Mouse (Mus musculus) adrenal gland, postnatal 14 days (tissue): ENCODE results near the gene Rhoc. TPM values are rescaled to one million over a fixed set of nuclear protein-coding genes. Genes with fewer than 3 reads are reported as not detected.
"Not testable (repeated sequence)": the region's sequence is repeated elsewhere in the genome, so short reads cannot be mapped to it uniquely, and the experiment has no call there.

Experiments used
- DNase-seq: peaks from one replicate; pipeline ENCODE4 v3.0.0; 2021; ENCODE audit warnings: mixed read lengths
- total RNA-seq: library from RNA; stranded (reverse); gene quantifications from 2 replicates; pipeline ENCODE4 v1.2.3, GENCODE M21; 2021

The Rhoc gene
- total RNA-seq, 1 experiment from 2014 or later: 141 TPM

DNA sequence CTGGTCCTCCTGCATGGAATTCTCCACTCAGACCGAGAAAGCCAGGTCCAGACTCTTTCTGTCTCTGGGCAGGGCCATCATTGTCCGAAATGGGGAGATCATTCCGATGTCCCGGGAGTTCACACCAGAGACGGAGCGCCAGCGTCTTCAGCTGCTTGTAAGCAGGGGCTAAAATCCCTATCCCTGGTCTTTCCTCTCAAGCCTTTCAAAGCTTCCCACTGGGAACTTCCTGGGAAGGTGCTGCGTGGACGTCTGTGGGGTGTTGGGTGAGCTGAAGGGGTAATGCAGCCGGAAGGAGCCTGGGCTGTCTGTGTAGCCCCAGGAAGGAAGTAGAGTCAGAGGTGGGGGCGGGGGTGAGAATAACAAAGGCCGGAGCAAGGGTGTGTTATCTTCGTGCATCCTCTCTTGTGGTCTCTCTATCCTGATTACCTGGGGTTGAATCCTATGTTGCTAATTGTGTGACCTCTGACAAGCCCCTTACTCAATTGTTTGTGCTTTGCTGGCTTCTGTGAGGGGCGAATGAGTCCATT is 4.1 kb upstream of the Rhoc start:
- no peak for DNase-seq

DNA sequence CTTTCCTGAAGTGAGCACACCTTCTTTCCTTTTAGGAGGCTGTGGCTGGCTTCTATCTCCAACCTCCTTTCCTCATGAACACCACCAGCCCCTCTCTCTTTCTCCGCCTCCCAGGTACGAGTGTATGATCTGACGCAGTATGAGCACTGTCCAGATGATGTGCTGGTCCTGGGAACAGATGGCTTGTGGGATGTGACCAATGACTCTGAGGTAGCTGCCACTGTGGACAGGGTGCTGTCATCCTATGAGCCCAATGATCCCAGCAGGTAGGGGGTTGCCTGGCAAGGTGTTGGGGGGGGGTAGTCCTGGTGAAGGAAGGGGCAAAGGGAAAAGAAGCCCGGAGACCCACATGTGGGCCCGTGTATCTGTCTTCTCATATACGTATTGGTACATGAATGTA is 2.9 kb upstream of the Rhoc start:
- DNase-seq: no peak

DNA sequence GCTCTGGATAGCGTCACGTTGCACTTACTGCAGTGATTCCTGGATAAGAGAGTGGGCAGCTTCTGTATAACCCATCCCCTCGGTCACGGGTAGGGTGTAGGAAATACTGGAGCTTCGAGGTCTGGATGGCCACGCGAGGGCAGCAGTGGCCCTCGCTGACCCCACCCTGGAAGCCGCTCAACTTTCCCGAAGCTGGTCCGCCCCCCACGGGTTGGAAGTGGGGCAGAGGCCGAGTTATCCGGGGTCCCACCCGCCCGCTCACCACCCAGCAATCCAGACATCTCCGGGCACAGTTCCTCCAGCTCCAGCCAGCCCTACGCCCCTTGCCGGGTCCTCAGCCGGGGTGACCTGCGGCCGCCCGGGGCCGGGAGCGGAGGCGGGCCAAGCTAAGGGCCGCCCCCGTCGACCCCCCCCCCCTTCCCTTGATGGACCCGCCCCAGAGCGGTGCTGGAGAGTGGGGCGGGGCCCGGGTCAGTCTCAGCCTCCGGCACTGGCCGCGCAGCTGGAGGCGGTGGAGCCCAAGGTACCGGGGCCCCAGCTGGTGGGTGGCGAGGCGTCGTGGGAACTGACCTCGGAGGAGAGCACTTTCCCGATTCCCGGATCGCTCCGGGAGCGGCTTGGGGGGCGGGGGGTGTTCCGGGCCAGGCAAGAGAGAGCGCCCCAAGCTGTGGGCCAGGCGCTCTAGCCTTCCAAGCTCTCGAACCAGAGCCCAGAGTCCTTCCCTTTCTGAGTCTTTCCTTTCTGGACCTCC is 561 bp downstream of the Rhoc start:
- peak; percentile 91 for DNase-seq

DNA sequence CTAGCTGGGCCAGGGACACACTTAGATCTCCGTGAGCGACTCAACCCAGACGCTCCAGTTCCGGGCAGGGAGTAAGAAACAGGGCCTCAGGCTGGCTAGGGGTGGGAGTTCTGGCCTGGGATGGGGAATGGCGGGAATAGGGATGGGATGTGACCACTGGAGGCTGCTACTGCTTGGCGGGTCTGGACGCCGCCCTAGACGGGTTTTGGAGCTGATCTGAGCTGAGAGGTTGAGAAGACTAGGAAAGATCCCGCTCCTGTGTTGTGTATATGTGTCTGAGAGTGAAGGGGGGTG is 1.1 kb downstream of the Rhoc start:
- no peak for DNase-seq

DNA sequence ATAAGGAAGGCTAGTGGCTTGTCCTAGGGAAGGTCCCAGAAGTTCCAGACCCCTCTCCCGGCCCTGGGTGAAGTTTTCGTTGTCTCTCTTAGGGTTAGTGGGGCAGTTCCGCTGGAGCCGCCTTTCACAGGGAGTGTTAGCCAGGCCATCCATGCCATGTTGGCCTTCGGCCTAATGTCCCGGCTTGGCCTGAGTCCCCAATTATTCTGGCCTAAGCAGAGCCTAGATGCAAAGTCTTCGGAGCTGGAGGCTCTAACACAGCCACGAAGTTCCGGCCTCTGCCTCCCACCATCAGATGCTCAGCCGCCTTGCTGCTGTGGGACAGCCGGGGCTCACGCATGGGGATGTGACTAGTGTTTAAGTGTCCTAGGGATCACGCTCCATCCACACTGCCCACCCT is 1.6 kb downstream of the Rhoc start:
- DNase-seq: peak; percentile 74

DNA sequence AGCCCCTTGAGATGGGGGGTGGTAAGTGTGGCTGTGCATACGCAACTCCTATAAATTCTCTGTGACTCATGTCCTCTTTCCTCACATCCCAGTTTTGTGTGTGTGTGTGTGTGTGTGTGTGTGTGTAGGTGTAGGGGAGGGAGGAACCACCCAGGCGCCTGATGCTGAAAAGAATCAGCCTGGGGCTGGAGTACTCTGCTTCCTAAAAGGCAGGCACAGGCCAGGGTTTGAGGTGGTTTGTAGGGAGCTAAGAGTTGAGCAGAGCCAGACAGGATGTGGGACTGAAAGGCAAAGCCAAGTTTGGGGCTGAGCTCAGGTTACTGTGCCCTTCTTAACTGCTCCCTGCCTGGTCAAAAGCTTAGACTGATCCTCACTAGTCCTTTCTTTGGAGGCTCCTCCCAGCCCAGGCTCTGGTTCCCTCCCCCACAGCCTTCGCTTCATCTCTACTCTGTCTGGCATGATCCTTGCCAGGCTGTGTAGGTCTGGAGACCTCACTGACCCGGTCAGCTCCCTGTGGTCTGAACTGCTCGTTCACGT is 2.3 kb downstream of the Rhoc start:
- DNase-seq: peak; percentile 62

DNA sequence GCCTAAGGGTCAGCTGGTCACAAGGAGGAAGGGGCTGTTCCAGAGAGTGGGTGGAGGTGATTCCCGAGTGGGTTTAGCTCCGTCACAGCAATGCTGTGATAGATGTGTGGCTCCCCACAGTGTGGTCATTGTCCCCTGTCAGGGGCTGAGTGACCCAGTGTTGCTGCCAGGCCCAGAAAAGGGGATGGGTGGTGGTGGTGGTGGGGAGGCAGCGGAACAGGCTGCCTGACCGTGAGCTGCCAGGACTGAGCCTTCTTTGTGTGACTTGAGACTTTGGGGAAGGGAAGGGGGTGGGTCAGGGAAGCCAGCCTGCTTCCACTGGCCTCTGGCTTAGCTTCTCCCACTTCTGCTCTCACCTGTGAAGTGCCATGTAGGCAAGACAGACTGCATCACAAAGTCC is 2.8 kb downstream of the Rhoc start:
- DNase-seq: peak; percentile 25

DNA sequence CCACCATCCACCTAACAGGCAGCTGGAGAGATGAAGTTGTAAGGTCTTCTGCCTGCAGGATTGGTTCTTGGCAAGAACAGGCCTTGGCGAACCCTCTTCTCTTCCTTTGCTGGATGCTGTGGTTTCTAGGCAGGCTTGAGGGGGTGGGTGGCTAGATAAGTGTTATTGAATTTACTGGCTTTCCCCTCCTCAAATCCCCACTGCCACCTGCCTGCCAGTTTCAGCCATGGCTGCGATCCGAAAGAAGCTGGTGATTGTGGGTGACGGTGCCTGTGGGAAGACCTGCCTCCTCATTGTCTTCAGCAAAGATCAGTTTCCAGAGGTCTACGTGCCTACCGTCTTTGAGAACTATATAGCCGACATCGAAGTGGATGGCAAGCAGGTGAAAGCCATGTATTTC is 3.5 kb downstream of the Rhoc start:
- DNase-seq: no peak

DNA sequence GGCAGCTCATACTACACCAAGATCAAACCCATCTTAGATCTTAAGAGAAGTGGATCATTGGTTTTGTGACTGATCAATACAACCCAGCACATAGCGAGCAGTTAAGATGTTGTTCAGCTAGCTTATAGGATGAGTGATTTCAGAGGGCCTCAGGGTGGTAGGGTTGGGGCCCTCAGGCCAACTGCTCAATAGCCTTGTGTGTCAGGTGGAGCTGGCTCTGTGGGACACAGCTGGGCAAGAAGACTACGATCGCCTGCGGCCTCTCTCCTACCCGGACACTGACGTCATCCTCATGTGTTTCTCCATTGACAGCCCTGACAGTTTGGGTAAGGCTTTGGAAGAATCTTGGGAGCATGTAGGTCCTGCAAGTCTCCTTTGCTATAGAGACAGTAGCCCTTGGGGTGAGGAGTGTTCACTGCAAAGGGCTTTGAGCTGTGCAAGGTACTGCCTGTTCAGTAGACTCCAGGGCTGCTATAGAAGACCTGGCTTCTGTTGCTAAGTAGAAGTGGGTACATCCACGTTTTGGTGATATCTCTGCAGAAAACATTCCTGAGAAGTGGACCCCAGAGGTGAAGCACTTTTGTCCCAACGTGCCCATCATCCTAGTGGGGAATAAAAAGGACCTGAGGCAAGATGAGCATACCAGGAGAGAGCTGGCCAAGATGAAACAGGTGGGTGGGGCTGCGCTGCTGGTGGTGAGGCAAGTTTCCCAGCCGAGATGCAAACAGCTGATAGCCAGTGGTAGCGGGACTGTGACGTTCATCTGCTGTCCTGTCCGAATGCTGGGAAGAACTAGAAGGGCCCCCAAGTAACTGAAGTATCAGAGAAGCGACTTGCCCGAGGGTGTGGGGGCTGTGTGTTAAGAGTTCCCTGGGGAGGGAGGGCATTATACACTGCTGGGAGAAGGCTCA is 4.4 kb downstream of the Rhoc start:
- DNase-seq: no peak

DNA sequence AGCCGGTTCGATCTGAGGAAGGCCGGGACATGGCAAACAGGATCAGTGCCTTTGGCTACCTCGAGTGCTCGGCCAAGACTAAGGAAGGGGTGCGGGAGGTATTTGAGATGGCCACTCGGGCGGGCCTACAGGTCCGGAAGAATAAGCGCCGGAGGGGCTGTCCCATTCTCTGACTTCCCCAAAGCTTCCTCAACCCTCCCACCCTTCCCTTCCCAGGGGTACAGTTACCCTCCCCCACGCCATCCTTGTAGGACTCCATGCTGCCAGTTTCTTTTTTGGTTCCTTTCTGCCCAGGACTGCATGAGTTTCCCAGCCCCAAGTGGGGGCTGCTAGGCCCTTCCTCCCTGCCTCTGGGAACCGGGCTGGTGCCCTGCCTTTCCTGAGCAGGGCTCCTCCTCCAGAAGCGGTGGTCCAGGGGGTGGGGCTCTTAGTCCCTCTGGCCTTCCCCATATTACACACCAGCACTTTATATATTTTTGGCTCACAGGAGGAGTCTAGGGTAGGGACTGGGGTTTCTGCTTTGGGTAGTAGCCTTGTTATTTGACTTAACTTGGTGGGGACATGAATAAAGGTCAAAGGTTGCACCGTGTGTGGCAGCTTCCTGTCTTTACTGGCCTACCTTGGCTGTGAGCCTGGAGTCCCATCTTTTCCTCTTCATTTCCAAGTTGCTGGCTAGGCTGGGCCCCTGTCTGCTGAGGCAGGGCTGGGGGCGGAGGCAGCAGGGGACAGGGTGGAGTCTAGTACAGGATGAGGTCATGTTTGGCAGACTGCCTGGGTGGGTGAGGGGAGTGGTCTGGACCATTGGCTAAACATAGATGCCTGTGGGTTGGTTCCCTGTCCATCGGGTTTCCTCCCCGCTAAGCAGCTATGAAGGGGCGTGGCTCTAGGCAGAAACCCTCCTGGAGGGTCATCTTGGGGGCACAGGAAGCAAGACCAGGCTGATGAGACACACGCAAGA is 6.0 kb downstream of the Rhoc start:
- peak; percentile 96 for DNase-seq

DNA sequence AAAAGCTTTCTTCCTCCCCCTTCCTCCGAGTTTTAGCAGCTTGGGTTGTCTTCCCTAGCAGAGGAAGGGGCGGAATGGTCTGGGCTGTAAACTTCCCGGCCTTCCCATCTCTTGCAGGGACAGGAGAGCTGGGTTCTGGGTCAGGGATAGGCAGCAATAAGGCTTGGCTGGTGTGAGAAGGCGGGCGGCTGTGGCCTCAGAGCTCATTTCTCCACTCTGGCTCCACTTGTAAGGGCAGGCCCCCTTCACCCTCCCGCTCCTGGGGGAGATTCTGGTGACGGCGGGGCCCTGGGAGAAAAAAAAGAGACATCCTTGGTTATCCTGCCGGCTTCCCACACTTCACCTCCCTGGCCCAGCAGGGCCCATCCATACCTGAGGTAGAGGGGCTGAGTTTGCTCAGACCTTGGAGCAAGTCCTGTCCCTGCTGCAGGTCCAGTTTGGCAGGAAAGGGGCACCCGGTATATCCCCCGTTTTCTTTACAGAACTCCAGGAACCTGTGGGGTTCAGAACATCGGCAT is 6.8 kb downstream of the Rhoc start:
- no peak for DNase-seq

DNA sequence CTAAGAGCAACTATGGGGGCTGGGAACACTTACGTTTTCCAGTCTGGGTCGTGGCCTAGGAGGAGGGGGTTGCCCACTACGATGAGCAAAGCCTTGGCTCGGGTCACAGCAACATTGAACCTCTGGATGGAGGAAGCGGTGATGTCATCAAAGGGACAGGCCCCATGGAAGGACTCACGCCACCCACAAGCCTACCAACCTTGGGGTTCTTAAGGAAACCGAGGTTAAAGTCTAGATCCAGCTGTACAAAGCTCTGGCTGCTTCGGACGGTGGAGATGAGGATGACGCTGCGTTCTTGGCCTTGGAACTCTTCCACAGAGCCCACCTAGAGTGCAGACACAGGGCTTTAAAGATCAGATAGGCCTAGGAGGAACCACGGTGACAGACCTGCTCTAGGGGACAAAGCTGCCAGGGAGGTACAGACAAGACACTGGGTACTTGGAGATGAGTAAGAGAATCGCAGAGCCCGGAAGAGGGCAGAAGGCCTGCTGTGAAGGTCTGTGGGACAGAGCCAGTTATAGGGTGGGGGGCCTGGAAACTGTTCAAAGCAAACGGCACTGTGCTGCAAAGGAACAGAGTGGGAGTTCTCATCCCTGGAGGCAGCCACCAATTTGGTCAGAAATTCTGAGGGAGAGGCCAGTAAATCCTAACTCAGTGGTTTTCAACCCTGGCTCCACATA is 7.6 kb downstream of the Rhoc start:
- peak; percentile 64 for DNase-seq

DNA sequence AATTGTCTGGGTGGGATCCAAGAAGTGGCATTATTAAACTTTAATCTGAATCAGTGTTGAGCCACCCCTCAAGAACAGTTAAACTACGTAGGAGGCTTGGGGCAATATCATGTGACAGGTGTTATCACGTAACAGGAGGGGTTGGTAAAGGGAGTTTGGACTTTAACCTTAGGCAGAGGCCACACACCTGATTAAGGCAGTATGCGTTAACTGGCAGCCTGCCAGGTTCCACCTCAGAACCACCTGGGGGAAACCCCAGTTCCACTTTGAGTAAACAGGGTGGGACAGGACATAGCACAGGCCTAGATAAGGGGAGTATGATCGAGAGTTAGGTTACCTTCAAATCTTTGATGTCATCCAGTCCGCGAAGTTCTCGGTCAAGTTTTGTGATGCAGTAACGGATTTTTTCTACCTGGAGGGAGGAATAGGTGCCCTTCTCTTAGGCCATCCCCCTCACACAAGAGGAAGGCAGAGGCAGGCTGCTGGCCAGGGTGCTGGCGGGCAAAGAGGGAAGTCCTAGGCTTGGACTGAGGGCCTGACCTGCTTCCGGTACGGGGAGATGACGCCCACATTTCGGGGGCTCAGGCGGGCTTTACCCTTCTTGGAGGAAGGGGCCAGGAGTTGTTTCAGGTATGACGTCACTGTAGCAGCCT is 8.4 kb downstream of the Rhoc start:
- DNase-seq: no peak

DNA sequence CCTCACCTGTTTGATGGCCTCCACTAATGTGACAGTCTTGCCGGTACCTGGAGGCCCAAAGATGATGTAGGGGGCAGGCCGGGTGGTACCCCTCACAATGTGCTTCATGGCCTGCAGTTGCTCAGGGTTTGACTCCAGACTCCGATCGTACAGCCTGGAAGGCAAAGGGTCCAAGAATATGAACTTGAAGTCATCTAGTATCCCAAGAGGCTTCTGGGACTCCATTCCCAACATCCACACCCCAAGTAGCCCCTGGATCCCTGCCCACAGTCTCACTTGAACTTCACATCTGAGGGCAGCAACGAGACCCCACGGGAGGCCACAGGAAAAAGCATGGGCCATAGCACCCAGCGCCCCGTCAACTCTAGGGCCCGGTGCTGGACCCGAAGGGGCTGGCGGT is 12.5 kb downstream of the Rhoc start:
- no peak for DNase-seq

DNA sequence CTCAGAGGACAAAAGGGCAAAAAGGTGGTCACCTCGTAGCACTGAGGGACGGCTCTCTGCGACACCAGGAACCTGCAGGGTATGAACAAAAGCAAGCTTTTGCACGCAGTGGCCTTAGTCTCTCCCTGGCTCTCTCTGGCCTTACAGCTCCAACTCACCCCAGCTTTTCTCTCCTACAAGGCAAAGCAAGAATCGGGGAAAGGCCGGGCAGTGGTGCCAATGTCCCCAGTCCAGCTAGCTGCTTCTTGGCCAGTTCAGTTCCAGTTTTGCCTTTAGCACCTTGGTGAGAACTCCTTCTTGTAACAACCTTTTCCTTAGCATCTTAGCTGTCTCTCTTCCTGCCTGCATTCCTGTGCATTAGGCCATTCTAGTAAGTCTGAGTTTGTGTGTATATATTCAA is 13.3 kb downstream of the Rhoc start:
- no peak for DNase-seq

DNA sequence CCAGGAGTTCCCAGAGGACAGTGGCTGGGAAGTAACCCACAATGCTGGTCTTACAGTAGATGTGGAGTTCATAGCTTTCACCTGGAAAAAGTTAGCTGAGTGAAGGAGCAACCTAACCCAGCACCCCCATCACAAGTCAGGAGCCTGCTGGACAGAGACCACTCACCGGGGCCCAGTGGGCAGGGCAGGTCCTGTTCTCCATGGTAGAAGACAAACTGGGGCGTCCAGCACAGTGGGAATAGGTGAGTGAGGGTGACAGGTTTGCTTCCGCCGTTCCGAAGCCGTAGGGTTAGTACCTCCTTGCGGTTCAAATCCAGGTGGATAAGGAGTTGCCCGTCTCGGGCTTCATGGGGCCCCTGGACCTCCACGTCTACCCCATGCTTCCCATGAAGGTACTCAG is 16.1 kb downstream of the Rhoc start:
- no peak for DNase-seq

DNA sequence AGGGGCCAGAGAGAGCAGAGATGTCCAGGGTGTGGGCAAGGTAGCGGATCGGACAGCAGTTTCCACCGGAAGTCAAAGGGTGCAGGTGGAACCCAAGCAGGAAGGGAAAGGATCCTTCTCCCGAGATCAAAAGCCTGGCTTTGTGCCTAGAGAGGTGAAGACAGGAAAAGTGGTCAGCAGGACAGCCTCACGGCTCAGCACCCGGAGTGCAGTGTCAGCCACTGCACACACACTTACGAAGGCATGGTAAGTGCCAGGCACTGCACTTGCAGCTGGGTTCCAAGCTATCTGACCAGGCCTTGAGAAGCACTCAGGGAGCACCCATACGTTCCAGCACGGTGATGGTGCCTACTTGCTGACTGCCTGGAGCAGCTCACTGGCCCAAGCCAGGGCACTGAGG is 17.4 kb downstream of the Rhoc start:
- DNase-seq: no peak

DNA sequence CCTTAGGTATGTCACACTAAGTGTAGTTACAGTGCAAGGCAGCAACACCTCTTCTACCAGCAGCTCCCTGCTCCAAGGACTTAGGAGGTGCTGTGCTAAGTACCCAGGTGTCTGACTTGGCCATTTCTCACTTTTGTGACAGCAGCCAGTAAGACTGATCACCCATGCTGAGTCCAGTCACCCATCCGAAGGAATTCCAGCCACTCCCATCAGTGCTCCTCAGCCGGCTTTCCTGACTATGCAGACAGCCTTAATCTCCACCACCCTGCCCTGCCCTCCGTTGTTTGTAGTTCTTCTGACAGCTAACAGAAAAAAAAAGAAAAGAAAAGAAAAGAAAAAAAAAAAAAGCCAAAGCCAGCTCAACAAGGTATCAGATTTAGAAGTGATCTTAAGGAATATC is 23.6 kb downstream of the Rhoc start:
- DNase-seq: no peak

DNA sequence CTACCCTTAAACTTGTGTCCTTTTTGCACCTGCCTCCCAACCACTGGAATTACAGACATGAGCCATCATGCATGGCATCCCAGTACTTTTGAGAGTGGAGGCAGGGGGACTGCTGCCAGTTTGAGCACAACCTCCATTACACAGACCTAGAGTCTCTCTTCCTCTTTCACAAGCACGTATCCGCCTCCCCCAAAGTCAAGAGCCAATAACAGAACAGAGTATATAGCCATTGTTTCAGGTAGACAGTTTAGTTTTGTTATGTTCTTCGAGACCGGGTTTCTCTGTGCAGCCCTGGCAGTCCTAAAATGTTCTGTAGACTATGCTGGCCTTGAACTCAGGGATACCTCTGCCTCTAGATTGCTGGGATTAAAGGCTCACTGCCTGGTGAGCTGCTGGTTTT is 24.1 kb downstream of the Rhoc start:
- no peak for DNase-seq

DNA sequence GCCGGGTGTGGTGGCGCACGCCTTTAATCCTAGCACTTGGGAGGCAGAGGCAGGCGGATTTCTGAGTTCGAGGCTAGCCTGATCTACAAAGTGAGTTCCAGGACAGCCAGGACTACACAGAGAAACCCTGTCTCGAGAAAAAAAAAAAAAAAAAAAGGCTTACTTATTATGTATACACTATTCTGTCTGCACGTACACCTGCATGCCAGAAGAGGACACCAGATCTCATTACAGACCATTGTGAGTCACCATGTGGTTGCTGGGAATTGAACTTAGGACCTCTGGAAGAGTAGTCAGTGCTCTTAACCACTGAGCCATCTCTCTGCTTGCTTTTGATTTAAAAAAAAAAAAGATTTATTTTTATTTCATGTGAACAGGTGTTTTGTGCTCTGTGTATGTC is 25.1 kb downstream of the Rhoc start:
- DNase-seq: not testable (repeated sequence)

DNA sequence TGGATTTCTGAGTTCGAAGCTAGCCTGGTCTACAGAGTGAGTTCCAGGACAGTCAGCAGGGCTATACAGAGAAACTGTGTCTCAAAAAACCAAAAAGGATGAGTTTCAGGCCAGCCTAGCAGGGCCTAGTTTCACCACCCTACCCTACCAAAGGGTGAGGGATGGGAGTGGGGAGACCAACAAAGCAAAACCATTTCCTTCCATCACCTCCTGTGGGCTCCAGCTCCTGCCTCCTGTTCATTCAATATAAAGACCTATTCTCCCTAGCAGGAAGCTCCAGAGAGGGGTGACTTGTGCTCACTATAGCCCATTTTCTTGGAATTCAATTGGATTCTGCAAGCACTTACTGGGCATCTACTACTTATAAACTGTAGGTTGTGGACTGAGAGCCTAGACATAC is 26.6 kb downstream of the Rhoc start:
- DNase-seq: no peak
